Mouse (Mus musculus) spleen, postnatal 10 days (tissue): ENCODE data around the gene Cd302.
A peak's percentile ranks its signal among the peaks of the same experiment; 100 is the strongest.

Experiments
- DNase-seq, 2 experiments: peaks; one replicate each; pipeline ENCODE4 v3.0.0; 2021 to 2022; ENCODE audit warnings: low spot score in 2 of 2

Gene Cd302

GRCm38 (mm10) chr2:60284467-60284821 lies at the start of gene Cd302:
Cd302 (minus strand) TSS chr2:60284488.
- DNase-seq = no peak

DNA sequence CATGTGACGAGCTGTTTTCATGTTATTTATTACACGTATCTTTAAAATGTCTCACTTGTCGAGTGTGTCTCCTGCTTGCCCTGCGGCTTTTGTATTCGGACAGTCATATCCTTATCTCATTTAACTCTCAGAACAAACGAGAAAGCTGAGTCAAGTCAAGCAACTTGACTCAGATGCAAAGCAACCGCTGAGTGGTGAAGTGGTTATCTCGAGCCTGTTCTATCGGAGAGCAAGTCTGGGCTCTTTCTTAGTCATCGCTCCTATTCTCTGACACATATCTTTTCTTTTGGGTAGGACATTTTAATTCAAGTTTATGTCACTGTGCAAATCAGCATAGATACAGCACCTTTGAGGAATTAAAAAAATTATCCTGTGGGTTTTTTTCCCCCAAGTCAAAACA lies 44.4 kb upstream of the Cd302 start:
- no peak for DNase-seq

- no peak for DNase-seq
Observed at GRCm38 (mm10) chr2:60327581-60327980, 43.3 kb upstream of the Cd302 start.

GRCm38 (mm10) chr2:60326948-60327347 lies 42.7 kb upstream of the Cd302 start:
- DNase-seq = no peak

DNA sequence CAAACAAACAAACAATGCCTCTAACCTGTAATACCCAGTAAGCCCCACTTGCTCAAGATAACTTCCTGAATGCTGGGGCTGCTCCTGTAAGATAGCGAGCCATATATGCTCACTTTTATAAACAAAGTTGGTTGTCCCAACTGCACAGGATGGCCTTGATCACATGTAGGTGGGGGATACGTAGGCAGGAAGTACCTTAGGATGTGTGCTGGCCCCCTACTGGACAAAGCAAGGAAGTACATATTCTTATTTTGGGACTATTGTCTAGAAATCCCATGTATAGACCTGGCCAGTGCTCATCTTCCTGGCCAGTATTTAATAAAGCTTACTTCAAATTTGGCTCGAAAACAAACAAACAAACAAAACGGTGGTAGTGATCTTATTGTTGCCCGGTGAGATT lies 39.1 kb upstream of the Cd302 start:
- DNase-seq = no peak

- DNase-seq = no peak
Observed at GRCm38 (mm10) chr2:60322031-60322726, 37.9 kb upstream of the Cd302 start.

DNA sequence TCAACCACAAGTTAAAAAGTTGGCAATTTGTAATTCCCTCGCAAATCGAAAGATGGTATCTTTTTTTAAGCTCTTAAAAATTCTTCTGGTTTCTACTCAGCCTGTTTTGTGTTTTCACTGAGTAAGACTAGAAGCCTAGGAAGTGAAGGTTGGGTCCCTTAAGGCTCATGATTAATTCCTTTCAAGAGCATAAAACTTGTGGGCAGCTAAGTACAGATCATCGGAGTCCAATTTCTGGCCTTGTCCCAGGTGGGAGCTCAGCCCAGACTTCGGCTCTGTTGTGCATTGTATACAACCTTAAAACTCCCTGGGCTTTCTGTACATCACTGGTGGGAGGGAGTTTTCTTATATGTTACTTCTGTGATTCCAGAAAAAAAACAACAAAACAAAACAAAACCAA lies 19.5 kb upstream of the Cd302 start:
- no peak for DNase-seq

DNA sequence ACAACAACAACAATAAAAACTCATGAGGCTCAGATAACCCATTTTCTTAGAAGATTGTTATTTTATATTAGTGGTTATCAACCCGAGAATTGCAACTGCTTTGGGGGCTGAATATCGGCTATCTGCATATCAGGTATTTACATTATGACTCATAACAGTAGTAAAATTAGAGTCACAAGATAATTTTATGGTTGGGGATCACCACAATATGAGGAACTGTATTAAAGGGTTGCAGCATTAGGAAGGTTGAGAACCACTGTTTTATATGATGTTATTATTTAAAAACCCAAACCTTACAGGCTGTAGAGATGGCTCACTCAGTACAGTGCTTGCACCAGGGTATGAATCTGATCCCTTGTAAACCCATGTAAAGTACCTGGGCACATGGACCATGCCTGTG lies 15.0 kb upstream of the Cd302 start:
- no peak for DNase-seq

DNA sequence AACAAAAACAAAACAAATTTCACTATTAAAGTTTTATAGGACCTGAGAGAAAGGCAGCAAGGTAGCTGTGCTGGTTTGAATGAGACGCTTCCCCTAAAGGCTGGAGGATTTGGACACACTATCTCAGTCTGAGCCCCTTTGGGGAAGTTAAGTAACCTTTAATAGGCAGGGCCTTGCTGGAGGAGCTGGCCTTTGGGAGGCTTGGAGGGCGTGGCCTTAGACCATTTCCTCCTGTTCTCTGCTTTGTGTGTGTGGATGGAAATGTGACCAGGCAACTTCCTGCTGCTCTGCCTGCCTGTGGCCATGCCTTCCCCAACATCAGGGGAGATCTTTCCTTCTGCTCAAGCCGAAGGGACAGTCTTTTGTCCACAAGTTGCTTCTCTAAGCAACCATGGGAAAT lies 14.0 kb upstream of the Cd302 start:
- peak in 1 of 2 experiments; percentile 24 for DNase-seq

- DNase-seq = no peak
Observed at GRCm38 (mm10) chr2:60291381-60291780, 7.1 kb upstream of the Cd302 start.

DNA sequence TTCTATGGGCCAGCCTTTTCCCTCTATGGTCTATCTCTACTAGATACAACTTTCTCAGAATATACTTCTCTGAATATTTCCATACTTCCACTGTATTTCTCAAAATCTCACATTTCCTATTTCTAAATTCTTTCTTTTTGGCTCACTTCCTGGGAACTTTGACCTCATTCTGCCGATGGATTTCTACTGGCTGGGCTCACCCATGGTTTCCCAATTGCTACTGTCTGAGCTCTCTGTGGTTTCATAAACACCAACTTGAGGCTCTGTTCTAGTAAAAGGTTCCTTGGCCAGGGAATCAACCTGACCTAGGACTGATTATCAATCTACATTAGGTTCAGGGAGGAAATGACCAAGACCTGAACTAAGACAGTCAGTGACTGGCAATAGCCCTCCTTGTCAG lies 5.2 kb upstream of the Cd302 start:
- no peak for DNase-seq

DNA sequence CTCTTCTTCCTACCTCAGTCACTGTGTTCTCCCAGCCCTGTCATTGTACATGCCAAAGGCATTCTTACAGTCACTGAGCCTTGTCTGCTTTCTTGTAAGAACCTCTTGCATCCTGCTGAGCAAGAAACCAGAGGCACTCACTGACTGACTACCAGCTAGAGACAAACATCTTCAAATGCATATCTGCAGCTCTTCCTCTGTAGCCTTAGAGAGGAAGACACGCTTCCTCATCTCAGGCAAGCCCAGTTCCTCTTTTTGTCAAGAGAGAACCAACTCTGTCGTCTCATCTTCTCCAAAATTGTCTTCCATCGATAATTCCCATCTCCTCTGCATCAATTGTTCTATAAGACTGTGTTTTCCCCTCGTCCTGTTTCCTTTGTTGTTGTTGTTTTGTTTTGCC lies 4.3 kb upstream of the Cd302 start:
- peak in 1 of 2 experiments; percentile 7 for DNase-seq

- no peak for DNase-seq
Observed at GRCm38 (mm10) chr2:60285107-60285617, 874 bp upstream of the Cd302 start.

GRCm38 (mm10) chr2:60283751-60284466 lies 379 bp downstream of the Cd302 start:
- DNase-seq = peak; percentile 12 to 56

GRCm38 (mm10) chr2:60283208-60283750 lies 1.0 kb downstream of the Cd302 start:
- DNase-seq = no peak

DNA sequence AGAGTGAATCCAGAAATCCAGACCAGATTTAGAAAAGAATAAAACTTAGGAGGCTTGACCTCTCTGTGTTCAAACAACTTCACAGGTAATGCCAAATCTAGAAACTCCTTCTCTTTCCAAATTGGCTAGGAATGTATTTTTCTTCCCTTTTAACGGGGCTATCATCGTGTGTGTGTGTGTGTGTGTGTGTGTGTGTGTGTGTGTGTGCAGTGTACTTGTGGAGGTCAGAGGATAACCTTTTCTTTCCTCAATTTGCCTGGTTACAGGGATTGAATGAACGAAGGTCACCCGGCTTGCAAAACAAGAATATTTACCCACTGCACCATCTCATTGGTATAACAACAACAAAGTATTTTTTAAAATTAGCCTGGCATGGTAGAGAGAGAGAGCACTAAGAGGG lies 1.7 kb downstream of the Cd302 start:
- no peak for DNase-seq

DNA sequence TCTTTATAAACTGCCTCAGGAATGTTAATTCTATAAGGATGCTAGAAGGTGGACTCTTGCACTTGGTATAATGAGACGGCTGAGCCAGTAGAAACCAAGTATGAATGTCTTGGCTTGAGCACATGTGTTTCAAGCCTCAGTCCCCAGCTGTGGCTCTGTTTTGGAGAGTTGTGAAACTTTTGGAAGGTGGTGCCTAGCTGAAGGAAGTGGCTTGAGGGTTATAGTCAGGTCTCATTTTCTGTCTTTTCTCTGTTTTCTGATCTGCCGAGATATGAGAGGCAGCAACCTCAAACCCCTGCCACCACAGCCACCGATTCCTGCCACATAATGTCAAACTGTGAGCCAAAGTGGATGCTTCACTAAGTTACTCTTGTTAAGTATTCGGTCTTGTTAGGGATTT lies 5.7 kb downstream of the Cd302 start:
- DNase-seq = no peak

DNA sequence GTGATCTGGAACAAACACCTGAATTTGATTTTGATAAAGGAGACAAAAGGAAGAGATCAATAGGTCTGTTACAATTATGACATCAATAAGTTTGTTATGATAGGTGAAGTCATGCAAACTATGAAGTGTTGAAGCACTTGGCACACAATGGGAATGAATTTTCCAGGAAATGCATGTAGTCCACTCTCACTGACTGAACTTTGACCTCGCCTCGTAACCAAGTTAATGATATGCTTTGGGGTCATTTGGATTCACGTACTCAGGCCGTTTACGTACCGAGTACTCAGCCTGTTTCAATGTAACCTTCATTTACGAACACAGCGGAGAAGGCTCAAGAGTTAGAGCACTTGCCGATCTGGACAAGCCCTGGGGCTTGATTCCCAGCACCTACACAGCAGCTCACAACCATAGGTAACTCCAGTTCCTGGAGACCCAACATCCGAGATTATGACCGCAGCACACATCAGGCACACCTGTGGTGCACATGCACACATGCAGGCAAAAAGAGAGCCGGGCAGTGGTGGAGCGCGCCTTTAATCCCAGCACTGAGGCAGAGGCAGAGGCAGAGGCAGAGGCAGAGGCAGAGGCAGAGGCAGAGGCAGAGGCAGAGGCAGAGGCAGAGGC lies 14.3 kb downstream of the Cd302 start:
- no peak for DNase-seq

GRCm38 (mm10) chr2:60267567-60267966 lies 16.7 kb downstream of the Cd302 start:
- DNase-seq = no peak

DNA sequence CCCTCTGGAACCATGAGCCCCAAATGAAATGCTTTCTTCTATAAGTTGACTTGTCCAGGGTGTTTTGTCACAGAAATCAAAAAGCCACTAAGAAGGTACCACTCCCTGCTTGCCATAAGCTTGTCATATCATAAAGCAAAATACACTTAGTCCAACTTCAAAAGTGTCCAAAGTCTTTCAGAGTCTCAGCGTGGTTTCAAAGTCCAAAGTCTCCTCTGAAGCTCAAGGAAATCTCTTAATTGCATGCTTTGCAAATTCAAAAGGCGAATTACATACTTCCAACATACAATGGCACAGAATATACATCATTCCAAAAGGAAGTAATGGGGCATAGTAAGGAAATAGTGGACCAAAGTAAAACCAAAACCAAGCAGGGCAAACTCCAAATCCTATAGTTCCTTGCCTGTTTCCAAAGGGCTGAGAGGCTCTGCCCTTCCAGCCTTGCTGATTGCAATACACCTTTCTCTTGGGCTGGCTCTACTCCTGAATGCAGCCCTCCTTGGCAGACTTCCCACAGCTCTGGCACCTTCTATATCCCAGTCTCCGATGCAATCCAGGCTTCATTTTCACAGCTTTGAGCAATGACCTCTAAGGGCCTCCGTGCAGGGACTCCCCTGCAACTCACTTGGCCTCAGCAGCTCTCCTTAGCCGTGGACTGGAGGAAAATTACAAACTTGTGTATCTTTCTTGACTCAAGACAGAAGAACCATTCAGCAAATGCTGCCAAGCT lies 23.5 kb downstream of the Cd302 start:
- DNase-seq = no peak

DNA sequence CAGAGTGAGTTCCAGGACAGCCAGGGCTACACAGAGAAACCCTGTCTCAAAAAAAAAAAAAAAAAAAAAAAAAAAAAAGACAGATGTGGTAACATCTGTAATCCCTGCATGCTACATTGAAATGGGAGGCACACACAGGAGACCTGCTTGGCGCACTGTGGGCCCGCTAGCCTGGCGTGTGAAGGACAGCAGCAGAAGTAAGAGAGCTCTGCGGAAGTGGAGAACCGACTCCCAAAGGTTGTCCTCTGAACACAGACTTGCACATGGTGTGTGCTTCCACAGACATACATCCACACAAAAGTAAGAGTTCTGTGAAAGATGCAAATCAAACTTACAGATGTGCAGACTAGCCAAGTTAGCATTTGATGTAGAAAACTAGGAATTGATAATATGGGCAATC lies 25.1 kb downstream of the Cd302 start:
- no peak for DNase-seq

GRCm38 (mm10) chr2:60256751-60257150 lies 27.5 kb downstream of the Cd302 start:
- DNase-seq = no peak
